Mouse (Mus musculus): ENCODE data around the gene Olfr384. TPM values are rescaled to one million over a fixed set of nuclear protein-coding genes. Genes with fewer than 3 reads are reported as not detected.

The Olfr384 gene
- polyA plus RNA-seq (2017; shearing (Covaris generic)), result not detected

DNA sequence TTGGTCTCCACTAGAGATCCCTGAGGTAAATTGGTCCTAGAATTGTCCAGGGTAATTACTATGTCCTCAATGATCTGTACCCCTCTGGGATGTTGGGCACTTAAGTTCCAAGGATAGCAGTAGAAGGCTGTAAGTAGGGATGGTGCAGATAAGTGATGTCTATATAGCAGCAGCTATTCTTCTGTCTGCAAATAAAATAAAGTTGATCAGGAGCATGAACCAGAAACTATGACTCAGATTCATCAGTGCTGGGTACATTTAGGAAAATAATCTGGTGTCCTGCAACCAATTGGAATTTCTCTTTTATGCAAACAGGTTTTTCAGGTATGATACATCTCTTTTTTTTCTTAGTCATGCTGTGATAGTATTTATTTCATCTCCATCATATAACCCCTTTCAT, at the start of gene Olfr384:
Gene Olfr384, plus strand, starts transcription at position 301 of the 400 bp plus-strand sequence.

DNA sequence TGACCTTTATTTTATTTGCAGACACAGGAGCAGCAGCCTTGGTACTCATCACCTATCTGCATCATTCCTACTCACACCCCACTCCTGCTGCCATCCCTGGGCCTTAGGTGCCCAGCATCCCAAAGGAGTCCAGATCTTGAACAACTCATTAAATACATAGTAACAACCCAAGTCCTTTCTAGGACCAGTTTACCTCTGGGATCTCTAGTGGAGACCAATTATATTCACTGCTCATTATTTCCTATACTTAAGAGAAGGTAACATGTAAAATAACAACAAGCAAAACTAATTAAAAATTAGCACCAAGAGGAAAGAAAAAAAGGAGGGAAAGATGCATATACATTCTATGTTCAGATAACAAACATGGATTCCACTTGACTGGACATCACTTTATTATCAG, 5.5 kb upstream of the Olfr384 start, which contains the start of gene Olfr385:
Gene Olfr385, minus strand, starts transcription at position 101 of the 400 bp plus-strand sequence.

Other genes with a start within 250 kb of the Olfr384 start
- not detected for gene Olfr20, start 247.8 kb upstream of the Olfr384 start, polyA plus RNA-seq (2017; shearing (Covaris generic))
- gene Olfr376, start 227.3 kb upstream of the Olfr384 start, polyA plus RNA-seq (2017; shearing (Covaris generic)), result not detected
- not detected for gene Olfr1, start 199.0 kb upstream of the Olfr384 start, polyA plus RNA-seq (2017; shearing (Covaris generic))
- gene Olfr378, start 170.1 kb upstream of the Olfr384 start, polyA plus RNA-seq (2017; shearing (Covaris generic)), result not detected
- not detected for gene Olfr380, start 141.1 kb upstream of the Olfr384 start, polyA plus RNA-seq (2017; shearing (Covaris generic))
- not detected for gene Olfr381, start 107.0 kb upstream of the Olfr384 start, polyA plus RNA-seq (2017; shearing (Covaris generic))
- not detected for gene Olfr382, start 81.4 kb upstream of the Olfr384 start, polyA plus RNA-seq (2017; shearing (Covaris generic))
- gene Olfr385, start 5.6 kb upstream of the Olfr384 start, polyA plus RNA-seq (2017; shearing (Covaris generic)), result not detected
- gene Zfp735, start 90.2 kb downstream of the Olfr384 start, polyA plus RNA-seq (2017; shearing (Covaris generic)), result not detected
- not detected for gene Olfr389, start 182.1 kb downstream of the Olfr384 start, polyA plus RNA-seq (2017; shearing (Covaris generic))
- gene Olfr390, start 184.4 kb downstream of the Olfr384 start, polyA plus RNA-seq (2017; shearing (Covaris generic)), result not detected
- gene Olfr391-ps, start 204.5 kb downstream of the Olfr384 start, polyA plus RNA-seq (2017; shearing (Covaris generic)), result not detected
- not detected for gene Olfr392, start 218.5 kb downstream of the Olfr384 start, polyA plus RNA-seq (2017; shearing (Covaris generic))